Mouse (Mus musculus): Measurements from ENCODE around the gene Plekhj1.

DNA sequence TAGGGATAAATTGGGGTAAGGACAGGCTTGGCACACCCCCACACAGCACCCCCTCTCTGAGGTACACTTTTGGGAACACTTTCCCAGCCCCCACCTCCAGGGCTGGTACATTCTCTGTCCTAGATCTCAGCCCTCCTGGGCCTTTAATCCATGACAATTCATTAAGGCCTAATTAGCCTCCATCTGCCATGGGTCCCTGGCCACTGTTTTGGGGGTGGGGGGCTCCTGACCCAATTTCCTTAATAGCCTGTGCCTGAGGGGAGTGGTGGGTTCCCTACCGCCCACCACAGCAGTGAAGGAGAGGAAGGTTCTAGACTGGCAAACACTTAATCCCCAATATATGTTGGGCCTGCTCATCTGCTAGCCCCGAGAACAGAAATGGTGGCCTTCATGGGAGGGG lies 43.3 kb upstream of the Plekhj1 start:
- no peak for TF ChIP-seq POLR2A (IDR thresholded peaks at IDR 0.05; ENCODE audit: borderline replicate concordance, low read depth, low read length)
- TF ChIP-seq CTCF (IDR thresholded peaks at IDR 0.05; ENCODE audit: low read depth, low read length), result no peak

All from bone marrow macrophage, adult 2 months (primary cell).